Mouse (Mus musculus) spleen, postnatal 4 days (tissue): ENCODE data around the gene Olfr1357.
"Not testable (repeated sequence)": the region's sequence is repeated elsewhere in the genome, so short reads cannot be mapped to it uniquely, and the experiment has no call there.

ENCODE experiments used
- DNase-seq, 2 experiments: peaks; one replicate each; pipeline ENCODE4 v3.0.0; 2022; ENCODE audit warnings: low spot score in 2 of 2

Gene Olfr1357

GRCm38 (mm10) chr10:78617974-78618373, at the start of gene Olfr1357:
Olfr1357 (minus strand) TSS chr10:78618074.
- no peak for DNase-seq

- DNase-seq = not testable (repeated sequence)
These were observed 48.8 kb upstream of the Olfr1357 start for GRCm38 (mm10) chr10:78666696-78667095.

- DNase-seq = no peak
These were observed 46.7 kb upstream of the Olfr1357 start for GRCm38 (mm10) chr10:78664546-78664945.

- DNase-seq = no peak
These were observed 43.3 kb upstream of the Olfr1357 start for GRCm38 (mm10) chr10:78661198-78661597.

- no peak for DNase-seq
These were observed 14.4 kb upstream of the Olfr1357 start for GRCm38 (mm10) chr10:78632311-78632710.

GRCm38 (mm10) chr10:78630194-78630593, 12.3 kb upstream of the Olfr1357 start:
- DNase-seq = no peak

- not testable (repeated sequence) for DNase-seq
These were observed 5.3 kb upstream of the Olfr1357 start for GRCm38 (mm10) chr10:78623143-78623542.

GRCm38 (mm10) chr10:78607602-78608001, 10.3 kb downstream of the Olfr1357 start:
- no peak for DNase-seq

- no peak for DNase-seq
These were observed 12.8 kb downstream of the Olfr1357 start for GRCm38 (mm10) chr10:78605080-78605479.

GRCm38 (mm10) chr10:78599865-78600264, 18.0 kb downstream of the Olfr1357 start:
- DNase-seq = no peak

GRCm38 (mm10) chr10:78594566-78594965, 23.3 kb downstream of the Olfr1357 start:
- no peak for DNase-seq

- no peak for DNase-seq
These were observed 23.7 kb downstream of the Olfr1357 start for GRCm38 (mm10) chr10:78594157-78594556.

GRCm38 (mm10) chr10:78593736-78594135, 24.1 kb downstream of the Olfr1357 start:
- no peak for DNase-seq

- DNase-seq = no peak
These were observed 25.0 kb downstream of the Olfr1357 start for GRCm38 (mm10) chr10:78592856-78593379.

- peak; percentile 34 to 69 for DNase-seq
These were observed 26.2 kb downstream of the Olfr1357 start, which contains the start of gene Syde1 for GRCm38 (mm10) chr10:78591406-78592328. Syde1 (minus strand) TSS chr10:78591964.

- no peak for DNase-seq
These were observed 27.1 kb downstream of the Olfr1357 start for GRCm38 (mm10) chr10:78590744-78591143.

GRCm38 (mm10) chr10:78589901-78590300, 28.0 kb downstream of the Olfr1357 start:
- DNase-seq = no peak

- no peak for DNase-seq
These were observed 28.6 kb downstream of the Olfr1357 start for GRCm38 (mm10) chr10:78589291-78589690.

GRCm38 (mm10) chr10:78586026-78586425, 31.8 kb downstream of the Olfr1357 start:
- no peak for DNase-seq

- DNase-seq = no peak
These were observed 32.3 kb downstream of the Olfr1357 start for GRCm38 (mm10) chr10:78585606-78586005.

- no peak for DNase-seq
These were observed 32.9 kb downstream of the Olfr1357 start for GRCm38 (mm10) chr10:78584996-78585395.

- no peak for DNase-seq
These were observed 33.9 kb downstream of the Olfr1357 start for GRCm38 (mm10) chr10:78583939-78584338.

GRCm38 (mm10) chr10:78583347-78583746, 34.5 kb downstream of the Olfr1357 start:
- no peak for DNase-seq
